Mouse (Mus musculus): ENCODE data around the gene Mettl7a1.
"Not testable (repeated sequence)": the region's sequence is repeated elsewhere in the genome, so short reads cannot be mapped to it uniquely, and the experiment has no call there.

Gene Mettl7a1

GRCm38 (mm10) chr15:100304019-100304991 lies at the start of gene Mettl7a1:
Mettl7a1 (plus strand) TSS chr15:100304140.
- DNase-seq = peak; percentile 89

- no peak for DNase-seq
Measured at GRCm38 (mm10) chr15:100256386-100256785, 47.6 kb upstream of the Mettl7a1 start.

DNA sequence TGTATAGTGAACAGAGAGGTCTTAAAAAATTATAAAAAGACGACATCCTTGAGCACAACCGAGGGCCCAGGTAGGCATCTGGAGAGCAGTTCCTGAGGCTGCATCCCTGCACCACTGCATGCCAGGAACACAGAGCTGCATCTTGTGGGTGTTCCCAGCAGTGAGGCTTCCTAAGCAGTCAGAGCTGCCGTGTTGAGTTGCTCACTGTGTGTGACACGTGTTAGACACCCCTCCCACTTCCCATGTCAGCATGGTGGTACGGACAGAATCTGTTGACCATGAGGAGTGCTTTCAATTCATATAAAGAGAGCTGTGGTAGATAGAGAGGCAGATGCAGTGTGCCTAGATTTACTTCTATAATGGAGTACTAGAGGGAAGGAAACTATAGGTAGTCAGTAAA lies 46.6 kb upstream of the Mettl7a1 start:
- no peak for DNase-seq

DNA sequence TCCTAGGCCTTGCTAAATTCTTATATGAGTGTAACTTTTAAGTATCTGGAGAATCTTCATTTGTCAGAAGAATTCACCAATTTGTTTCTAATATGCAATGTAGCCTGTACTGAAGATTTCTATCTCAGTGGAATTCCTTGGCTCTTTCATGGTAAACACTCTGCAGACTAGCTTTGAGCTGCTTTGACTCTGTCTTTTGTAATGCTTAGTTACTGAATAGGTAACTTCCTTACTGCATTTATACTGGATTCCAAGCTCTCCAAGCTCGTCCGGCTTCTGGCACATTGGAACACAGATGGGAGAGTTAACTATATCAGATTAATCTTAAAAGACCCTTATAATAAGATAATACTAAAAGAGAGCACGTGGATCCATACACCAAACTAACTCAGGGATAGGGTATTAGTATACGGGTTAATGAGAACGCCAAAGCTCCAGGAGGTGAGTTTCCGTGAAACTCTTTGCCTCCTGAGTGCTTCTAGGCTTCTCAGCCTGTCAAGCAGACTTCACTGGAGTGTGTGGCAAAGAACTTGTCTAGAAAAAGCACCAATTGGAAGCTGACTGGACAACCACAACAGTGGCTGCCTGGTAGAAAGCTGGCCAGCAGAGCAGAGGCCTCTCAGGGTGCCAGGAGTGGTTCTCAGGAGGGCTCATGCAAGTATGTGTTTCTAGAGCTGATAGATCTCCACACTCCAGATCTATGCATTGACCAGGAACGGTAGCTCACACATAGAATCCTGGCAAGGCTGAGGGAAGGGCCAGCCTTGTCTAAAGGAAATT lies 45.1 kb upstream of the Mettl7a1 start:
- no peak for DNase-seq

DNA sequence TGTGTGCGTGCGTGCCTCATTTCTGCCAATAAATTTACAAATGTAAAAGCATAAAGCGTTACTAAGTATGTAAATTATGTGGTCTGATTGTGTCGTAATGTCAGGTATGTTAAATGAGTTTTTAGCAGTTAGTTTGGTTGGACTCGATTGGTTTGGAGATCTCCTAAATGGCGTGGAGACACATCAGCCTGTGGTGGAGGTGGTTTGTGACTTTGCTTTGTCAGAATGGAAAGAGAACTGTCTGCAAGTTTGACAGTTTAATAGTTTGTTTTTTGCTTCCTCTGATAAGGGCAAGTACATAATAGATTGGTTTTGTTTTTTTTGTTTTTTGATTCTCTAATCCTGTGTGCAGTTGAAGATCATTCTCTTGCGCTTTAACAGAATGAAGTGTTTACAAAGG lies 43.6 kb upstream of the Mettl7a1 start:
- DNase-seq = not testable (repeated sequence)

DNA sequence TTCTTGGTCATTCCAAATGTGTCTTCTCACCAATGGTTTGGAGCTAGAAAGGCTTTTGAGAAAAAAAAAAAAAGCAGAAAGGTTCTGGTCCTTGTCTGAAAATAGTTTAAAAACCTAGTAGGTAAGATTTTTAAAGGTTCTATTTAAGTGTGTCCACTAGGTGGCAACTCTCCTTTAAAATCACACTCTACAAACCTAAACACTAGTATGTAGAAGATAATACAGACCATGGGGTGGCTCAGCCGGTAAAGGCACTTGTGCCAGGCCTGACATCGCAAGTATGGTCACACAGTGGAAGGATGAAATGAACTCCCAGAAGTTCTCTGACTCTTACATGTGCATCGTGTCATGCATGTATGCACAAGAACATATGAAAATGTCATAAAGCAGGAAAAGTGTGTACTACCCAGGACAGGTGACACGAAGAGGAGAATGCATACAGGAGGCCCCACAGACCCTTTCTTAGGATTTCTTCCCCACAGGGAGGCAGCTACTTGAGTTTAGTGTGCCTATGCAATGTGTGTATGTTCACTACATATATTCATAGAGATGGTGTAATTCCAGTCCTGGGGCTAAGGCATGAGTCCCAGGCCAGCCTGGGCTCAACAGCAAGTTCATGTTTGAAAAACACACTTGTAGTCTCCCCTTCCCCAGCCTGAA lies 40.6 kb upstream of the Mettl7a1 start:
- DNase-seq = peak in 1 of 2 experiments; percentile 17

DNA sequence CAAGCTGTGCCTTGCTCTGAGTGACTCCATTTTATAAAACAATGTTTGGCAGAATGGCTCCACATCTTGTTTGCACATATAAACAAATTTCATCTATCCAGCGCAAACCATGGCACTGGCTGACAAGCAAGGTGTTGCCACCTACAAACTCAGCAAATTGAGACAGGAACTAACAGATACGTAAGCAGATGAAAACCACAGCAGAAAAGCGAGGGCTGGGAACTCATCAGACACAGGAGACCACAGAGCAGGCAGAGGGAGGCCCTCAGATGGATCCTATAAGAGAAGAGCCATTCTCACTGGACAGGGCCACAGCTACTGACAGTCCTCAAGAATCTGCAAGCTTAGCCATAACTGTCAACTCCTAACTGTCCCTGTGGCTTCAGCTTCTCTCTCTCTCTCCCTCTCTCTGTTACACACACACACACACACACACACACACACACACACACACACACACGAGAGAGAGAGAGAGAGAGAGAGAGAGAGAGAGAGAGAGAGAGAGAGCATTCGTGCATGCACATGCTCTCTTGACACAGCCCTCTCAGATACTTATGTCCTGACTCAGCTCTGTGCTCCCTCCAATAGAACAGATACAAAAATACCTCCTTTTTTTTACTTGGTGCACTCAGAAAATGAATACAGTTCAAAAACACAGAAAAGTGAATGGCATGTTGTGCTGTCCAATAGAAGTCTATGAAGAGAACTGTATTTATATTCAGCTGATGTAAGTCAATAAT lies 38.2 kb upstream of the Mettl7a1 start:
- DNase-seq = no peak

DNA sequence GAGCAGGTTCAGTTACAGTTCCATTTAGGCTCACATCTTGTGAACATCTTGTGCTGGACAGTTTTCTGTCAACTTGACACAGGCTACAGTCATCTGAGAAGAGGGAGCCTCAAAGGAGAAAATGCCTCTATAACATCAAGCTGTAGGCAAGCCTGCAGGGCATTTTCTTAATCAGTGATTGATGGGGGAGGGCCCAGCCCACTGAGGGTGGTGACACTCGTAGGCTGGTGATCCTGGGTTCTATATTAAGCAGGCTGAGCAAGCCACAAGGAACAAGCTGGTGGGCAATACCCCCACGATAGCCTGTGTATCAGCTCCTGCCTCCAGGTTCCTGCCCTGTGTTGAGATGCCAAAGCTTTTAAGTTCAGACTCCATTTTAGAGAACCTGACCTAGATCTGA lies 35.0 kb upstream of the Mettl7a1 start:
- DNase-seq = no peak

DNA sequence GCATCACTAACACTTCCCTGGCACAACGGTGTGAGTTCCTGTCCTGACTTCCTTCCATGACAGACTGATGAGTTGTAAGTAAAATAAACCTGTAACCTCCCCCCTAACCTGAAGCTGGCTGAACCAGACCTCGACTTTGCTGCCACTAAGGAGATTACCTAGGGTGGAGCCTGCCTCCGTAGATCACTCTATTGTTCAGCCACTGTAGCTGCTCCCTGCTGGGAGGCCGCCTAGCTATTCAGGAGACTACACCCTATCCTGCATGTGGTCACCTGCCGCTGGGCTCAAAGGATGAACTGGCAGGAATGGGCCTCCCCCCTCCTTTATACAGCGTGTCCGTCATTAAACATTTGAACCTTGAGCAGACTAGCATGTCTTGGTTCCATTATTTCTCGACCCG lies 34.2 kb upstream of the Mettl7a1 start:
- DNase-seq = no peak

DNA sequence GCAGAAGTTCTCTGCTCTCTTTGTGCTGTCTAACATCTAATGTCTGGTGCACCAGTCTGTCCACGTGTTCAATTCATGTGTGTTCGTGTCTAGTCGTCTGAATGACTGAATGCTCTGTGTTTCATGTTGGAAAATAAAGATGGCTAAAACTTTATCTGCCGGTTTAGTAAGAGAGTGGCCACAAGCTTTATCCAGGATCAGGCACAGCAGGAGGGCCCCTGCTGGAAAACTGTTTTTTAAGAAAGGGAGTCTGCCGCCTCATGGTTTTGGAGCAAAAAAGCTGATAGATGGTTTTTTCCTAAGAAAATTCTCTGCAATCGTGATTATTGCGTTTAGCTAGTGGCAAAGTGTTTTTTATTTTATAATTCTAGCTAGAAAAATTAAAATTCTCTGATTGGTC lies 33.3 kb upstream of the Mettl7a1 start:
- DNase-seq = not testable (repeated sequence)

DNA sequence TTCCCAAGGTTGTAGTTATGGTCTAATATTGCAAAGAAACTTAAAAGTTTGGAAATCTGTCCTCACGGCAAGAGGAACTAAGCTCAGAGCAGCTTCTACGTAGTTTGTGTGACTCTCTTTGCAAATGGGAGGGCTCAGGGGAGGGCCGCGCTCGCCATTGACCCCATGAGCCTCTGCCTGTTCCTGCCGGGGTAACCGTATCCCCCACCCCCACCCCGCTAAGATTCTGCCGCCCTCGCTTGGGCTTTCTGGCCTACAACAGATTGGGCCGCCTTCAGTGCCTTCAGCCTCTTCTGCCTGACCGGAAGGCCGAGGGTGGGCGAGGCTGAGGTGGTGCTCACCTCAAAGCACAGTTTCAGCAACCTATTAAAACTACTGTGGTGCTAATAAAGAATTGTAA lies 32.5 kb upstream of the Mettl7a1 start:
- DNase-seq = no peak

GRCm38 (mm10) chr15:100273791-100274308 lies 30.1 kb upstream of the Mettl7a1 start:
- not testable (repeated sequence) for DNase-seq

DNA sequence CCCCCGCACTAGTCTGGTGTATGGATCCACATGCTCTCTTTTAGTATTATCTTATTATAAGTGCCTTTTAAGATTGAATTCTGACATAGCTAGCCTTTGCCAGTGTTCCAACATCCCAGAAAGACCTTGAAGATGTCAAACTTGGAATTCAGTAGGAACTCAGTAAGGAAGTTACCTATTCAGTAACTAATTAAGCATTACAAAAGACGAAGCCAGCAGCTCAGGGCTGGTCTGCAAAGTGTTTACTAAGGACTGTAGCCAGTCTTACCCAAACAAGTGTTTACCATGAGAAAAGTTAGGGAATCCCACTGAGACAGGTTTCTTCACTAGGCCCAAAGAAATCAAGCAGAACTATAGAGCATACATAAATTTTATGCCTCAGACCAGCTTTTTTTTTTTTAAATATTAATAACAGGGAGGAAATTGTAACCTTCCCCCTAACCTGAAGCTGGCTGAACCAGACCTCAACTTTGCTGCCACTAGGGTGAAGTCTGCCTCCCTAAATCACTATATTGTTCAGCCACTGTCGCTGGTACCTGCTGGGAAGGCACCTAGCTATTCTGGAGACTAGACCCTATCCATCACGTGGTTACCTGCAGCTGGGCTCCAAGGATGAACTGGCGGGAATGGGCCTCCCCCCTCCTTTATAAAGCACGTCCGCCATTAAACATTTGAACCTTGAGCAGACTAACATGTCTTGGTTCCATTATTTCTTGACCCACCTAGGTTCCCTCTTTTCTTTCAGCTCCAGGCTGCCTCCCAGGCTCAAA lies 29.0 kb upstream of the Mettl7a1 start:
- DNase-seq = no peak

DNA sequence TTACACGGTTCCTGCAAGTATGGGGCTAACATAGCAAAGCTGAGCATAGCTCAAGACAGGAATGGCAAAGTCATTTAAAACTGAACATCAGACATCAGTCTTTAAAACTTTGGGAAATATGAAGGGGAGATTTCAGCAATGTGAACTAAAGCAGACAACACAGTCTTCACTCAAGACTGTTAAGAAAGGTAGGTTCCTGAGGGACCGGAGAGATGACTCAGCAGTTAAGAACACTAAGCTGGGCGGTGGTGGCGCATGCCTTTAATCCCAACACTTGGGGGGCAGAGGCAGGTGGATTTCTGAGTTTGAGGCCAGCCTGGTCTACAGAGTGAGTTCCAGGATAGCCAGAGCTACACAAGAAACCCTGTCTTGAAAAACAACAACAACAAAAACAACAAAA lies 27.5 kb upstream of the Mettl7a1 start:
- DNase-seq = no peak

GRCm38 (mm10) chr15:100277586-100277985 lies 26.4 kb upstream of the Mettl7a1 start:
- DNase-seq = no peak

- no peak for DNase-seq
Measured at GRCm38 (mm10) chr15:100280626-100281025, 23.3 kb upstream of the Mettl7a1 start, which contains the start of gene Tmprss12. Tmprss12 (plus strand) TSS chr15:100280837.

GRCm38 (mm10) chr15:100288980-100289379 lies 15.0 kb upstream of the Mettl7a1 start:
- DNase-seq = no peak

- no peak for DNase-seq
Measured at GRCm38 (mm10) chr15:100290858-100291257, 13.1 kb upstream of the Mettl7a1 start.

DNA sequence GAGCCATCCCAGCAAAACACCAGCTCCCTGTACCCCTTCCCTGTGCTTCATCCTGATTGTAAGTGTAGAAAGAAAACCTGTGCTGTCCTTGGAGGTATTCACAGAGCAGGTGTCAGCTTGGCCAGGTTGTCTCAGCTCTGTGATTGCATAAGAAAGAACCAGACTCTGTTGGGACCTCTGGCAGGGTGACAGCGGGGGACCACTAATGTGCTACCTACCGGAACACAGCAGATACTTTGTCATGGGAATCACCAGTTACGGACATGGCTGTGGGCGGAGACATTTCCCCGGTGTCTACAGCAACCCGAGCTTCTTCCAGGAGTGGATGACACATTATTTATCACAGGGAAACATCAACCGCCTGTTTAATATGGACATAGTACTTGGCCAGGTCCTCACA lies 11.6 kb upstream of the Mettl7a1 start:
- DNase-seq = no peak

DNA sequence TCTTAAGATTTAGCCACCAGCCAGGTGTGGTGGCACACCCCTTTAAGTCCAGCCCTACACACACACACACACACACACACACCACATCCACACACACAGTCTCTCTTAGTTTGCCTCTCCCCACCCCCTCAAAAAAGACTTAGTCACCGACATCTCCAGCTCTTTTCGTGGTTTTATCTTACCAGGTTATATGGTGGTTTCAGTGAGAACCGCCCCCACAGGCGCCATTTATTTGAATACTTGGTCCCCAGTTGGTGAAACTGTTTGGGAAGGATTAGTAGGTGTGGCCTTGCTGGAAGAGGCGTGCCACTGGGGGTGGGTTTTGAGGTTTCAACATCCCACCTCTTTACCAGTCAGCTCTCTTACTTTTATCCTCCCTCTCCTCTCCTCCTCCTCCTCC lies 6.1 kb upstream of the Mettl7a1 start:
- no peak for DNase-seq

DNA sequence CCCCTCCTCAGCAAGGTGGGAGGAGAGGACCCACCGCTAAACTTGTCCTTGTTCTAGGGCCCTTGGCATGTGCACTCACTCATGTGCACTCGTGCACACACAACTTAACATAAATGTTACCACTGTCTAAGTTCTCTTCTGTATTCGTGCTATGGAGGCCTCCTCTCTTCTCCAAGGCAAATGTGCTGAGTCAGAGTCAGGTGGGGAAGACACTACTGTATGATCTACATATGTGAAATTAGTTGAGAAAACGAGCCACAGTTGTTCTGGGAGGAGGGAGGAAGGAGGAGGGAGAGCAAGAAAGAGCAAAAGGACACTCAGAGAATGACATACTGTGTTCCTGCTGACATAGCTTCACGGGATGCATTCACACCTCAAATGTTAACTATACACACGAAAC lies 3.4 kb upstream of the Mettl7a1 start:
- DNase-seq = no peak
